ENCODE assay signal across 16 mouse cellular contexts in the genomic region with DNA sequence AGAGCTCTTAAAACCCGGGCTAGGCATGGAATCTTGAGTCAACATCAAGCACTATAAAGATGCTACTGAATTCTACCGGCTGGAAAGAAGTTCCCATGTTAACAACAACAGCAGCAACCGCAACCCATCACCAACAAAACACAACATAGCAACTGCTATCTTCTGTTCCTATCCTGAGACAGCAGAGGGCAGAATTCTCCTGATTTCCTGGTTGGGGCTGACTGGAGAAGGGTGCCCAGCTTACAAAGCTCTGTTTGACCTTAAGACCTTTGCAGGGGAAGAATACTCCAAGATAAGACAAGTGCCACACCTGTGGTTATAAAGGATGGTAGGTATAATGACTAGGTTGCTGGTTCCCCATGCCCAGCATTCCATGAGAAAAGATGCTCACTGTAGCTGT. TPM values are rescaled to one million over a fixed set of nuclear protein-coding genes. Genes with fewer than 3 reads are reported as not detected.
A peak's percentile ranks its signal among the peaks of the same experiment; 100 is the strongest.
DNase-seq lines count a peak whose midpoint lies in the region; ATAC-seq and TF ChIP-seq lines count a peak whose summit lies in the region.
"Had no signal": no experiment of that assay in that cellular context is flagged by ENCODE, and none has a peak within 500 bp of the region (broad histone marks: within the 10 kb centered on the region; RNA-seq: fewer than 3 reads in every experiment).

No protein-coding gene starts in this region.

- H3K27me3 ChIP-seq in cerebellum, adult 2 months (ENCODE audit: control insufficient read depth, insufficient read depth, low read length): no peaks in the 10 kb centered on the region
- H3K27me3 ChIP-seq in hindbrain, postnatal 0 days (ENCODE audit: insufficient read depth, low read length): no peaks in the 10 kb centered on the region
- no peaks in the 10 kb centered on the region for H3K27me3 ChIP-seq in hindbrain, embryonic 14.5 days (ENCODE audit: control insufficient read depth, insufficient read depth, low read length)
- H3K27me3 ChIP-seq in lung, postnatal 0 days (replicated peaks; ENCODE audit: insufficient read depth, low read length): no peaks in the 10 kb centered on the region
- H3K27me3 ChIP-seq: hindbrain, embryonic 13.5 days; lung, embryonic 15.5 days; midbrain, embryonic 15.5 days; Patski had no signal

- no peak overlapping the region for H3K4me2 ChIP-seq in hindbrain, postnatal 0 days (ENCODE audit: low read depth, low read length)
- H3K4me2 ChIP-seq in hindbrain, embryonic 14.5 days (replicated peaks): no peak overlapping the region
- H3K4me2 ChIP-seq in lung, postnatal 0 days (replicated peaks; ENCODE audit: low read depth, low read length): no peak overlapping the region
- H3K4me2 ChIP-seq: hindbrain, embryonic 13.5 days; lung, embryonic 15.5 days; midbrain, embryonic 15.5 days had no signal

- peaks cover 17% of the 10 kb centered on the region for H3K36me3 ChIP-seq in hindbrain, postnatal 0 days (ENCODE audit: insufficient read depth, low read length)
- peaks cover 53% of the 10 kb centered on the region for H3K36me3 ChIP-seq in hindbrain, embryonic 14.5 days (replicated peaks; ENCODE audit: control insufficient read depth, insufficient read depth)
- peaks cover 5% of the 10 kb centered on the region for H3K36me3 ChIP-seq in lung, postnatal 0 days (ENCODE audit: insufficient read depth, low read length)

- WGBS in cerebellum, adult 2 months: 82% methylated on average over 3 of the region's 3 CpGs
- WGBS in hindbrain, postnatal 0 days: 91% methylated on average over 3 of the region's 3 CpGs
- WGBS in hindbrain, embryonic 14.5 days: 91% methylated on average over 3 of the region's 3 CpGs
- WGBS in lung, postnatal 0 days: 79% methylated on average over 3 of the region's 3 CpGs
- WGBS in lung, adult 2 months: 67% methylated on average over 3 of the region's 3 CpGs

- no peak for TF ChIP-seq POLR2A in cerebellum, adult 2 months (IDR thresholded peaks at IDR 0.05; ENCODE audit: borderline replicate concordance, insufficient read depth, low read length)
- no peak for TF ChIP-seq POLR2A in lung, adult 2 months (IDR thresholded peaks at IDR 0.05; ENCODE audit: borderline replicate concordance, extremely low read depth, low read depth, low read length)

- H3K9ac ChIP-seq in hindbrain, postnatal 0 days (replicated peaks; ENCODE audit: low read length): no peak overlapping the region
- no peak overlapping the region for H3K9ac ChIP-seq in hindbrain, embryonic 14.5 days
- no peak overlapping the region for H3K9ac ChIP-seq in lung, postnatal 0 days (replicated peaks; ENCODE audit: low read depth)
- H3K9ac ChIP-seq: hindbrain, embryonic 13.5 days; lung, embryonic 15.5 days; midbrain, embryonic 15.5 days had no signal

- no peak for ATAC-seq in hindbrain, postnatal 0 days
- no peak for ATAC-seq in hindbrain, embryonic 14.5 days (ENCODE audit: low FRiP score)
- ATAC-seq in lung, postnatal 0 days: no peak
- ATAC-seq: midbrain, embryonic 15.5 days; Patski had no signal

- peak; percentile 45; the same call in 1 of the 2 replicates for TF ChIP-seq CTCF in cerebellum, adult 2 months (IDR thresholded peaks at IDR 0.05; ENCODE audit: borderline replicate concordance, insufficient read depth, low read depth, low read length)
- TF ChIP-seq CTCF in hindbrain, postnatal 0 days (IDR thresholded peaks at IDR 0.05; ENCODE audit: low read depth): peak; percentile 56
- peak; percentile 43 for TF ChIP-seq CTCF in lung, postnatal 0 days (IDR thresholded peaks at IDR 0.05)
- TF ChIP-seq CTCF in lung, adult 2 months (IDR thresholded peaks at IDR 0.05; ENCODE audit: insufficient read depth, low read length): no peak

- no peak overlapping the region for H3K4me3 ChIP-seq in cerebellum, adult 2 months (replicated peaks; ENCODE audit: insufficient read depth, low read depth, low read length)
- H3K4me3 ChIP-seq in hindbrain, postnatal 0 days (ENCODE audit: low read length): no peak overlapping the region
- no peak overlapping the region for H3K4me3 ChIP-seq in hindbrain, embryonic 14.5 days (replicated peaks; ENCODE audit: low read length)
- no peak overlapping the region for H3K4me3 ChIP-seq in lung, postnatal 0 days (ENCODE audit: low read depth, low read length)
- no peak overlapping the region for H3K4me3 ChIP-seq in lung, adult 2 months (replicated peaks; ENCODE audit: extremely low read depth, low read depth, low read length)
- H3K4me3 ChIP-seq: hindbrain, embryonic 13.5 days; lung, embryonic 15.5 days; midbrain, embryonic 15.5 days had no signal

- H3K4me1 ChIP-seq in cerebellum, adult 2 months (ENCODE audit: control insufficient read depth, insufficient read depth, low read length): peaks cover 18% of the 10 kb centered on the region
- no peaks in the 10 kb centered on the region for H3K4me1 ChIP-seq in hindbrain, postnatal 0 days (ENCODE audit: insufficient read depth, low read length)
- no peaks in the 10 kb centered on the region for H3K4me1 ChIP-seq in hindbrain, embryonic 14.5 days (replicated peaks; ENCODE audit: control insufficient read depth, insufficient read depth, low read length)
- no peaks in the 10 kb centered on the region for H3K4me1 ChIP-seq in lung, postnatal 0 days (ENCODE audit: insufficient read depth, low read depth, low read length)
- no peaks in the 10 kb centered on the region for H3K4me1 ChIP-seq in lung, adult 2 months (ENCODE audit: control insufficient read depth, insufficient read depth, low read length)
- H3K4me1 ChIP-seq: lung, embryonic 15.5 days; midbrain, embryonic 15.5 days had no signal

- H3K27ac ChIP-seq in cerebellum, adult 2 months (ENCODE audit: insufficient read depth, low read length): 0 out of 2 replicates have a peak overlapping the region, but pooled peaks have one; percentile 28
- no peak overlapping the region for H3K27ac ChIP-seq in hindbrain, postnatal 0 days
- no peak overlapping the region for H3K27ac ChIP-seq in hindbrain, embryonic 14.5 days
- no peak overlapping the region for H3K27ac ChIP-seq in lung, postnatal 0 days (ENCODE audit: low read length)
- H3K27ac ChIP-seq: hindbrain, embryonic 13.5 days; lung, embryonic 15.5 days; midbrain, embryonic 15.5 days had no signal

- TF ChIP-seq EP300 in lung, postnatal 0 days (IDR thresholded peaks at IDR 0.05): no peak

- DNase-seq in cerebellum, adult 2 months: no peak
- DNase-seq in cerebellum, postnatal 25 days: no peak
- DNase-seq in hindbrain, postnatal 0 days (ENCODE audit: low spot score): no peak
- no peak for DNase-seq in hindbrain, embryonic 14.5 days (ENCODE audit: low spot score)
- DNase-seq in lung, postnatal 0 days (ENCODE audit: low spot score): no peak
- no peak for DNase-seq in lung, adult 2 months
- DNase-seq in adrenal gland, postnatal 10 days: no peak
- DNase-seq in ovary, postnatal 14 days (ENCODE audit: low spot score): no peak
- DNase-seq: adrenal gland, postnatal 36 days; kidney, adult 11 months; kidney, postnatal 36 days; thymus, adult 2 months had no signal

- no peaks in the 10 kb centered on the region for H3K9me3 ChIP-seq in hindbrain, postnatal 0 days (ENCODE audit: low read length)
- no peaks in the 10 kb centered on the region for H3K9me3 ChIP-seq in hindbrain, embryonic 14.5 days (ENCODE audit: control insufficient read depth, low read length)
- H3K9me3 ChIP-seq in lung, postnatal 0 days (ENCODE audit: low read length): no peaks in the 10 kb centered on the region
- H3K9me3 ChIP-seq: hindbrain, embryonic 13.5 days; lung, embryonic 15.5 days; midbrain, embryonic 15.5 days had no signal

RNA-seq across cellular contexts. Expression of a gene that starts 12.6 kb away (rescaled TPM):
- 37.9 and 43.2 TPM in 2 replicates for polyA plus RNA-seq in cerebellum, adult 2 months (2012; rRNA removed)
- 19.8 and 23.2 TPM in 2 replicates for total RNA-seq in hindbrain, postnatal 0 days (2014; rRNA removed)
- 12.4 and 16.7 TPM in 2 replicates for polyA plus RNA-seq in hindbrain, postnatal 0 days (2015; fragmentation: Nextera tagmentation; extraction: Ambion mirVana)
- 17.1 and 17.7 TPM in 2 replicates for polyA plus RNA-seq in hindbrain, embryonic 14.5 days (2014; fragmentation: Nextera tagmentation; extraction: Ambion mirVana)
- 12.9 and 15.6 TPM in 2 replicates for polyA plus RNA-seq in lung, postnatal 0 days (2015; fragmentation: Nextera tagmentation; extraction: Ambion mirVana)
- 36.9 and 44.0 TPM in 2 replicates for polyA plus RNA-seq in lung, adult 2 months (2012; rRNA removed)
- 10 to 100 TPM; 24.1 to 32.7 TPM for total RNA-seq in adrenal gland, postnatal 10 days (2021)

RNA-seq across cellular contexts. Expression of a gene that starts 39.6 kb away (rescaled TPM):
- 164 and 177 TPM in 2 replicates for polyA plus RNA-seq in cerebellum, adult 2 months (2012; rRNA removed)
- 149 and 159 TPM in 2 replicates for total RNA-seq in hindbrain, postnatal 0 days (2014; rRNA removed)
- polyA plus RNA-seq in hindbrain, postnatal 0 days (2015; fragmentation: Nextera tagmentation; extraction: Ambion mirVana): 31.3 and 36.8 TPM in 2 replicates
- 38.5 and 50.5 TPM in 2 replicates for polyA plus RNA-seq in hindbrain, embryonic 14.5 days (2014; fragmentation: Nextera tagmentation; extraction: Ambion mirVana)
- 21.7 and 24.1 TPM in 2 replicates for polyA plus RNA-seq in lung, postnatal 0 days (2015; fragmentation: Nextera tagmentation; extraction: Ambion mirVana)
- 221 and 236 TPM in 2 replicates for polyA plus RNA-seq in lung, adult 2 months (2012; rRNA removed)
- 100 to 1,000 TPM in 1 of 2 experiments, 10 to 100 TPM in 1; 83.7 to 104 TPM for total RNA-seq in adrenal gland, postnatal 10 days (2021)

RNA-seq across cellular contexts. Expression of a gene that starts 44.1 kb away (rescaled TPM):
- 109 and 115 TPM in 2 replicates for polyA plus RNA-seq in cerebellum, adult 2 months (2012; rRNA removed)
- total RNA-seq in hindbrain, postnatal 0 days (2014; rRNA removed): 122 and 147 TPM in 2 replicates
- 188 and 193 TPM in 2 replicates for polyA plus RNA-seq in hindbrain, postnatal 0 days (2015; fragmentation: Nextera tagmentation; extraction: Ambion mirVana)
- 169 and 194 TPM in 2 replicates for polyA plus RNA-seq in hindbrain, embryonic 14.5 days (2014; fragmentation: Nextera tagmentation; extraction: Ambion mirVana)
- polyA plus RNA-seq in lung, postnatal 0 days (2015; fragmentation: Nextera tagmentation; extraction: Ambion mirVana): 109 and 114 TPM in 2 replicates
- 19.7 and 23.2 TPM in 2 replicates for polyA plus RNA-seq in lung, adult 2 months (2012; rRNA removed)
- 10 to 100 TPM; 91.8 to 96.3 TPM for total RNA-seq in adrenal gland, postnatal 10 days (2021)

RNA-seq across cellular contexts. Expression of a gene that starts 47.0 kb away (rescaled TPM):
- 217 and 222 TPM in 2 replicates for polyA plus RNA-seq in cerebellum, adult 2 months (2012; rRNA removed)
- total RNA-seq in hindbrain, postnatal 0 days (2014; rRNA removed): 204 and 248 TPM in 2 replicates
- polyA plus RNA-seq in hindbrain, postnatal 0 days (2015; fragmentation: Nextera tagmentation; extraction: Ambion mirVana): 291 and 299 TPM in 2 replicates
- polyA plus RNA-seq in hindbrain, embryonic 14.5 days (2014; fragmentation: Nextera tagmentation; extraction: Ambion mirVana): 166 and 197 TPM in 2 replicates
- 36.6 and 40.2 TPM in 2 replicates for polyA plus RNA-seq in lung, postnatal 0 days (2015; fragmentation: Nextera tagmentation; extraction: Ambion mirVana)
- 30.1 and 30.9 TPM in 2 replicates for polyA plus RNA-seq in lung, adult 2 months (2012; rRNA removed)
- 10 to 100 TPM; 35.1 to 57.4 TPM for total RNA-seq in adrenal gland, postnatal 10 days (2021)

RNA-seq across cellular contexts. Expression of a gene that starts 52.2 kb away (rescaled TPM):
- polyA plus RNA-seq in cerebellum, adult 2 months (2012; rRNA removed): 15.9 and 17.1 TPM in 2 replicates
- total RNA-seq in hindbrain, postnatal 0 days (2014; rRNA removed): 18.0 and 19.2 TPM in 2 replicates
- 24.5 and 26.2 TPM in 2 replicates for polyA plus RNA-seq in hindbrain, postnatal 0 days (2015; fragmentation: Nextera tagmentation; extraction: Ambion mirVana)
- polyA plus RNA-seq in hindbrain, embryonic 14.5 days (2014; fragmentation: Nextera tagmentation; extraction: Ambion mirVana): 25.1 and 31.8 TPM in 2 replicates
- polyA plus RNA-seq in lung, postnatal 0 days (2015; fragmentation: Nextera tagmentation; extraction: Ambion mirVana): 24.2 and 26.3 TPM in 2 replicates
- polyA plus RNA-seq in lung, adult 2 months (2012; rRNA removed): 24.8 and 34.9 TPM in 2 replicates
- total RNA-seq in adrenal gland, postnatal 10 days (2021): 10 to 100 TPM; 16.3 to 18.6 TPM
